Mouse (Mus musculus) intestine, postnatal 0 days (tissue): ENCODE results near the gene Gtf2ird1. TPM values are rescaled to one million over a fixed set of nuclear protein-coding genes. Genes with fewer than 3 reads are reported as not detected.
A peak's percentile ranks its signal among the peaks of the same experiment; 100 is the strongest.

Experiments
- ATAC-seq: fragments of 200-750 bp; cut with Nextera tagmentation; 2 replicates; pipeline ENCODE4 v1.8.0; 2017; ENCODE audit warnings: mild to moderate bottlenecking, moderate TSS enrichment, moderate library complexity
- H3K27ac ChIP-seq: fragments of 300-500 bp; sonication (generic); 2 replicates; pipeline ENCODE4 v1.5.1; 2014; ENCODE audit warnings: mild to moderate bottlenecking, low read depth, low read length, moderate library complexity
- H3K27me3 ChIP-seq: fragments of 300-500 bp; sonication (generic); replicated peaks from 2 replicates; pipeline ENCODE4 v1.6.1; 2014; ENCODE audit warnings: low read length, mixed read lengths; ENCODE audit not compliant: control insufficient read depth, insufficient read depth
- H3K36me3 ChIP-seq: fragments of 300-500 bp; sonication (generic); 2 replicates; pipeline ENCODE4 v1.6.1; 2014; ENCODE audit warnings: mild to moderate bottlenecking, moderate library complexity; ENCODE audit not compliant: control insufficient read depth, insufficient read depth
- H3K4me1 ChIP-seq: fragments of 300-500 bp; sonication (generic); replicated peaks from 2 replicates; pipeline ENCODE4 v1.6.1; 2014; ENCODE audit warnings: antibody characterized with exemption, low read length, mixed read lengths; ENCODE audit not compliant: control insufficient read depth, insufficient read depth
- H3K4me2 ChIP-seq: fragments of 300-500 bp; sonication (generic); replicated peaks from 2 replicates; pipeline ENCODE4 v1.6.1; 2014; ENCODE audit warnings: low read depth, mild to moderate bottlenecking, moderate library complexity
- H3K4me3 ChIP-seq: fragments of 300-500 bp; sonication (generic); 2 replicates; pipeline ENCODE4 v1.5.1; 2014; ENCODE audit warnings: low read depth, low read length
- H3K9ac ChIP-seq: fragments of 300-500 bp; sonication (generic); 2 replicates; pipeline ENCODE4 v1.6.1; 2014; ENCODE audit warnings: mild to moderate bottlenecking, low read depth, low read length
- H3K9me3 ChIP-seq: fragments of 300-500 bp; sonication (generic); 2 replicates; pipeline ENCODE4 v1.6.1; 2016; ENCODE audit warnings: mixed run types; ENCODE audit not compliant: control insufficient read depth
- CTCF ChIP-seq: sonication (generic); IDR thresholded peaks from 2 replicates; pipeline ENCODE4 v1.5.1; 2016; ENCODE audit warnings: low read depth, mild to moderate bottlenecking, control low read depth, antibody characterized with exemption, moderate library complexity
- WGBS: fragments of 180-500 bp; shearing (Covaris S2); extraction: QIAGEN DNeasy Blood & Tissue Kit; methylation state at CpG from one replicate; pipeline ENCODE4 v1.1.7; 2014; 5-methylcytosine and 5-hydroxymethylcytosine counted together
- polyA plus RNA-seq: library from polyadenylated mRNA; unstranded; fragments of >200 nt; fragmentation: Nextera tagmentation; extraction: Ambion mirVana; gene quantifications from 2 replicates; pipeline ENCODE4 v1.2.1, GENCODE M21; 2015

Gene Gtf2ird1
- polyA plus RNA-seq, 1 experiment from 2014 or later: 46.8 TPM

DNA sequence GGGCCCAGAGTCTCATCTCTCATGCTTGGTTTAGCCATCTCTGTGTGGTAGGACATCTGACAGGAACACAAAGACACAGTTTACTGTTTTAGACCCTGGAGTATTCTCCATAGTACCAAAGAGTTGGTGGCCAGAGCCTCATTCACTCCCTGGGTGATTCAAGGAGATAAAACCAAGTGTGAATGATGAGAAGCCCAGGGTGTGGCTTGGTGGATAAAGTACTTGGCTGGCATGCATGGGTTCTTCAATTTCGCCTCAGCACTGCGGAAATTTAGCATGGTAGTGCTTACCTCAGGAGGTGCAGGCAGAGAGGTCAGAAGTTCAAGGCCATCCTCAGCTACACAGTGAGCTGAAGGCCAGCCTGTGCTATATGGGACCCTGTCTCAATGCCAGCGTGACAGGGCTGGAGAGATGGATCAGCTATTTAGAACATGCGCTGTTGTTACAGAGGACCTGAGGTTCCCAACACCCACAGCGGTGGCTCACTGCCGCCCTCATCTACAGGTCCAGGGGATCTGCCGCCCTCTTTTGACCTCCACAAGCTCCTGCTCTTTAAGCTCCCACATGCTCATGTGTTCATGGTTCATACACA is 13.1 kb upstream of the Gtf2ird1 start:
- WGBS: 91% methylated on average over 7 of the region's 7 CpGs
- H3K9me3 ChIP-seq: no peaks in the 10 kb centered on the region
- no peak overlapping the region for H3K4me3 ChIP-seq
- ATAC-seq: no peak
- H3K27ac ChIP-seq: no peak overlapping the region
- TF ChIP-seq CTCF: no peak
- no peak overlapping the region for H3K9ac ChIP-seq
- H3K4me2 ChIP-seq: no peak overlapping the region
- no peaks in the 10 kb centered on the region for H3K27me3 ChIP-seq
- no peaks in the 10 kb centered on the region for H3K4me1 ChIP-seq
- H3K36me3 ChIP-seq: no peaks in the 10 kb centered on the region

DNA sequence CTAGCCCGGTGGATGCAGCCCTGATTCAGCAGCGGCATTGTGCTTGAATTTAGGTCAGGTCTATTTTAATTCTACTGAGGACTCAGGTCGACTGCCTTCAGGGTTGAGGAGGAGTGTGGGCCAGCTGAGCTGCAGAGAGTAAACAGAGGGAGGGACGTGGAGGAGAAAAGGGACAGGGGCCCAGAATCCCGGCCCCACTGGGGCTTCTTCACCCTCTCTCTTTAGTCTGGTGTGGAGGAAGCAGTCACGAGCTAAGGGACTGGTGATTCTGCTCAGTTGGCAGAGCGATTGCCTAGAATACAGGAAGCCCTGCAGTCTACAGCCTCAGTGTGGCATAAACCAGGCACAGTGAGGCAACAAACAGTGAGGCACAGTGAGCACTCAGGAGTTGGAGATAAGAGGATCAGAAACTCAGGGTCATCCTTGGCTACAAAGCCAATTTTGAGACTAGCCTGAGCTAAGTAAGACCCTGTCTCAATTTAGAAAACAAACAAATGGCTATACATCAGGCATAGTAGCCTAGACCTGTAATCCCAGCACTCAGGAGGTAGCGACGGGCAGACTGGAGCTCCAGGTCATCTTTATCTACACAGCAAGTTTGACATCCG is 11.7 kb upstream of the Gtf2ird1 start:
- Histone ChIP-seq H3K4me2 (no peak overlapping the region), H3K4me1 (no peaks in the 10 kb centered on the region), H3K27me3 (no peaks in the 10 kb centered on the region), H3K27ac (no peak overlapping the region), H3K4me3 (no peak overlapping the region), H3K9me3 (no peaks in the 10 kb centered on the region), H3K36me3 (no peaks in the 10 kb centered on the region), H3K9ac (0 out of 2 replicates have a peak overlapping the region, but pooled peaks have one; percentile 17)
- no peak for ATAC-seq
- 69% methylated on average over 10 of the region's 10 CpGs for WGBS
- TF ChIP-seq CTCF: no peak

DNA sequence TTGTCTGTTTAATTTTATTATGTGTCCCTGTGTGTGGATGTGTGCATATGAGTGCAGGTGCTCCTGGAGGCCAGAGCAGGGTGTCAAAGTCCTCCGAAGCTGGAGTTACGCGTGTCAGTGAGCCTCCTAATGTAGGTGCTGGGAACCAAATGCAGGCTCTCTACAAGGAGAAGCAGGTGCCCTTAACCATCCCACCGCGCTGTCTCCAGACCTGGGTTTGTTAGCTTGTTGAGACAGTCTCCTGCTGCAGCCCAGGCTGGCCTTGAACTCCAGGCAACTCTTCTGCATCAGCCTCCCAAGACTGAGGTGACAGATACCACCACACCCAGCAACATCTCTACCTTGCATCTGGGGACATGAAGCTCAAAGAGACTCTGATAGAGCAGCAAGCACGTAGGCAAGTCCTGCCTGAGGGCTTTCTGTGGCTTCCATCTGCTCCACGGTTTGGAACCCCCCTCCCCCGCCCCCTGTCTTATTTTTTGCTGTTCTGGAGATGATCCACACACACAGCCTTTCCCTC is 10.6 kb upstream of the Gtf2ird1 start:
- H3K9ac ChIP-seq: no peak overlapping the region
- no peaks in the 10 kb centered on the region for H3K4me1 ChIP-seq
- no peaks in the 10 kb centered on the region for H3K36me3 ChIP-seq
- H3K9me3 ChIP-seq: no peaks in the 10 kb centered on the region
- no peak for TF ChIP-seq CTCF
- peak; percentile 56 for ATAC-seq
- WGBS: 53% methylated on average over 8 of the region's 8 CpGs
- no peaks in the 10 kb centered on the region for H3K27me3 ChIP-seq
- no peak overlapping the region for H3K27ac ChIP-seq
- H3K4me2 ChIP-seq: 0 out of 2 replicates have a peak overlapping the region, but pooled peaks have one; percentile 13
- H3K4me3 ChIP-seq: no peak overlapping the region

DNA sequence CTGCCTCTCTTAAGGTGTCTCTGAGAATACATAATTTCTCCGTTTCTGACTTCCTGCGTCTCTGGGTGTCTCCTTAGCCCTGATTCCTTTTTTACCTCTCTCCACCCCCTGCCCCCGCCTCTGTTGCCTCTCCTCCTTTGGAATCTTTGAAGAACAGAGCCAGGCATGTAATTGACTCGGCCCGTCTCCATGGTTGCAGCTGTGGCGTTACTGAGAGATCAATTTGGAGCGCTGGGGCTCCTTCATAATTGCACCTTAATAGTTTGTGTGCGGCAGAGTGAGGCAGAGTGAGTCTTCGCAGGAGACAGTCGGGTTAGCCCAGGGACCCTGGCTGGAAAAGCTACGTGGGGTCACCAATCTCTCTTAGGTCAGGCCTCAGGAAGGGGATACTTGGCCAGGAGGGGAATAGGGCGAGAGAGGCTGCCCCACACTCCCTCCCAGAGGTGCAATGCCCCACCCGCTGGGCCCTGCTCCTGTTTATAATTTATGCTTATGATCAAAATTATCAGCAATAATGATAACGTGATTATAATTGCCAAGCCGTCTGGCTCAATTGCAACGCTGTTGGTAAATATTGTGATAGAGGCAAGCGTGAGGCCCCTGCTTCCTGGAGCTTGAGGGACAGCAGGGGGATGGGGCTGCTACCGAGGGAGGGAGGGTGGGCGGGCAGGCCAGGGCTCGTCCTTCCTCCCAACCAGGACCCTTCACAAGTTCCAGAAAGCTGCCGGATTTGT is 9.9 kb upstream of the Gtf2ird1 start:
- no peak overlapping the region for H3K27ac ChIP-seq
- 27% methylated on average over 21 of the region's 21 CpGs for WGBS
- no peak for ATAC-seq

DNA sequence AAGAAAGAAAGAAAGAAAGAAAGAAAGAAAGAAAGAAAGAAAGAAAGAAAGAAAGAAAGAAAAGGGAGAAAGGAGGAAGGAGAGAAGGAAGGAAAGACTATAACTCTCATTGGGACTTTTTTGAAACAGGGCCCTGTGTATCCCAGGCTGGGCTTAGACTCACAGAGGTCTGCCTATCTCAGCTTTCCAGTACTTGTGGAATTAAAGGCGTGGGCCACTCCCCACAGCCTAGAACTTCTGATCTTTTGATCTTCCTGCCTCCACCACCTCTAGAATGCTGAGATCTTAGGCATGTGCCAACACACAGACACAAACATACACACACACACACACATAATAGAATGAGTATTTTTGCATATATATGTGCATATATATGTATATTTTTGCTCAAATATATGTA is 8.7 kb upstream of the Gtf2ird1 start:
- no peak for ATAC-seq
- Histone ChIP-seq H3K9me3 (no peaks in the 10 kb centered on the region), H3K4me3 (no peak overlapping the region), H3K27ac (no peak overlapping the region), H3K27me3 (no peaks in the 10 kb centered on the region), H3K9ac (no peak overlapping the region), H3K36me3 (no peaks in the 10 kb centered on the region), H3K4me1 (no peaks in the 10 kb centered on the region), H3K4me2 (no peak overlapping the region)
- 63% methylated on average over 1 of the region's 1 CpGs for WGBS
- TF ChIP-seq CTCF: no peak

More for the DNA sequence above, 9.9 kb upstream of the Gtf2ird1 start:
- Histone ChIP-seq H3K9ac (no peak overlapping the region), H3K4me2 (0 out of 2 replicates have a peak overlapping the region, but pooled peaks have one; percentile 13), H3K4me3 (no peak overlapping the region), H3K4me1 (no peaks in the 10 kb centered on the region), H3K27me3 (no peaks in the 10 kb centered on the region), H3K36me3 (no peaks in the 10 kb centered on the region), H3K9me3 (no peaks in the 10 kb centered on the region)
- TF ChIP-seq CTCF: no peak

DNA sequence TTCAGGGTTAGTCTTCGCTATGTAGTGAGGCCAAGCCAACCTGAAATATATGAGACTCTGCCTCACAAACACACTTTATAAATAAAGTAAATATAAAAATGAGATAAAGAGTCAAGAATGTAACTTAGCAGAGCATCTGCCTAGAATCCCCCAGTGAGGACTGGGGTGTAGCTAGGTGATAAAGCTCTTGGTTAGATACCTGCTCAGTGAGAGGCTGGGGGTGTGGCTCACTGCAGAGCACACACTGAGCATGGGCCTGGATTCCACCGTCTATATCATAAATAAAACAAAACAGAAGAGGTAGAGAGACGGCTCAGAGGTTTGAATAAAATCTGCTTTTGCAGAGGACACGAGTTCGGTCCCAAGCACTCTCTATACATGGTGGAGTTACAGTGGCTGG is 7.7 kb upstream of the Gtf2ird1 start:
- TF ChIP-seq CTCF: no peak
- H3K9ac ChIP-seq: no peak overlapping the region
- WGBS: 71% methylated on average over 5 of the region's 5 CpGs
- H3K27me3 ChIP-seq: no peaks in the 10 kb centered on the region
- ATAC-seq: no peak
- H3K36me3 ChIP-seq: no peaks in the 10 kb centered on the region
- H3K27ac ChIP-seq: no peak overlapping the region
- no peak overlapping the region for H3K4me2 ChIP-seq
- no peaks in the 10 kb centered on the region for H3K9me3 ChIP-seq
- no peaks in the 10 kb centered on the region for H3K4me1 ChIP-seq
- H3K4me3 ChIP-seq: no peak overlapping the region
